Mouse (Mus musculus) MEL (cell line): ENCODE measurements around the gene Dao.

Experiments
- CHD2 ChIP-seq: IDR thresholded peaks from 2 replicates; pipeline ENCODE4 v1.6.1; 2011; ENCODE audit warnings: low read length, improper control_type of control experiment
- ZC3H11A ChIP-seq: IDR thresholded peaks from 2 replicates; pipeline ENCODE4 v1.6.1; 2012; ENCODE audit warnings: low read depth, mild to moderate bottlenecking, inconsistent platforms, low read length, improper control_type of control experiment

DNA sequence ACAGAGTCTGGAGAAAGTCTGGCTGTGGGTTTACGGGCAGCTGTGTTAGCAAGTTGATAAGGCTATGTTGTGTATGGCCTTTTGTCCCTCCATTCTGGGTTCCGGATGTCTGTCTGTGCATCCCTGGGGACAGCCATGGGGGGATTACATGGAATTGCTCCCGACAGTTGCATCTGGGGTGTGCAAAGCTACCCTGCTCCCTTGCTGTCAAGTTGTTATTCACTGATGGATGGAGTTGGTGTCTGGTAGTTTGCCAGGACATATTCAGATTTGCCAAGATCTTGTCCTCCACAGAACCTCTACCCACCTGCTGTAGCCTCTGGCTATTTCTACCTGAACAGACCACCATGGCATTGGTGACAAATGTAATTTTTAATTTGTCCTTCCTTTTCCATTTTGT, 42.6 kb downstream of the Dao start:
- TF ChIP-seq CHD2 (no peak), ZC3H11A (no peak)
